Mouse (Mus musculus): ENCODE data around the gene Ppargc1a.

Gene Ppargc1a

GRCm38 (mm10) chr5:51415456-51415855, 152.1 kb downstream of the Ppargc1a start:
- DNase-seq (ENCODE audit: low spot score in 2 of 2), result no peak

GRCm38 (mm10) chr5:51412303-51413117, 155.0 kb downstream of the Ppargc1a start:
- DNase-seq (ENCODE audit: low spot score in 2 of 2), result no peak

GRCm38 (mm10) chr5:51410006-51410405, 157.5 kb downstream of the Ppargc1a start:
- no peak for DNase-seq (ENCODE audit: low spot score in 2 of 2)

- DNase-seq (ENCODE audit: low spot score in 2 of 2), result no peak
Measured at GRCm38 (mm10) chr5:51406406-51406805, 161.1 kb downstream of the Ppargc1a start.
